Mouse (Mus musculus) lung, postnatal 0 days (tissue): ENCODE results near the gene Sec16b.

Experiments
- CTCF ChIP-seq: IDR thresholded peaks from 2 replicates; pipeline ENCODE4 v1.5.1; 2016; ENCODE audit warnings: antibody characterized with exemption, mild to moderate bottlenecking
- EP300 ChIP-seq: IDR thresholded peaks from 2 replicates; pipeline ENCODE4 v1.6.1; 2016; ENCODE audit warnings: antibody characterized with exemption, mild to moderate bottlenecking, control low read depth

DNA sequence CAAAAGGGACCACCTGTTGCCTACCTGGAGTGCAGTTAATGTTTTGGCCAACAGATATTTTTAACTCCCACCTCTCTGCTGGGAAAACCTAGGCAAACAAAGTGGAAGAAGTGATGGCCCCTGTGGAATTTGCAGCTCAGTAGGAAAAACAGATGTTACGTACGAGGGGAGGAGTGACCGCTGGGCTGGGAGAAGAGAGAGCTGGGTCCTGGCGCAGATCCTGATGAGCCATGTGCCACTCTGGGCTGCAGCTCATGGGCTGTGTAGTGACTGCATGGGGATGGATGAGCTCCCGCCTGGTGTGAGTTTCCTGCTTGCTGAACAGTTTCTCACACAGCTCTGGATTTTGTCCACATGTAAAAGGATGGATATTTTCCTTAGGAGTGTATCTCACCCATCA is 1.3 kb downstream of the Sec16b start:
- TF ChIP-seq CTCF (no peak), EP300 (no peak)
